Mouse (Mus musculus): ENCODE results near the gene H2-D1. TPM values are rescaled to one million over a fixed set of nuclear protein-coding genes. Genes with fewer than 3 reads are reported as not detected.

The H2-D1 gene
- polyA plus RNA-seq, 2 experiments, result 26.0 to 53.9 TPM

DNA sequence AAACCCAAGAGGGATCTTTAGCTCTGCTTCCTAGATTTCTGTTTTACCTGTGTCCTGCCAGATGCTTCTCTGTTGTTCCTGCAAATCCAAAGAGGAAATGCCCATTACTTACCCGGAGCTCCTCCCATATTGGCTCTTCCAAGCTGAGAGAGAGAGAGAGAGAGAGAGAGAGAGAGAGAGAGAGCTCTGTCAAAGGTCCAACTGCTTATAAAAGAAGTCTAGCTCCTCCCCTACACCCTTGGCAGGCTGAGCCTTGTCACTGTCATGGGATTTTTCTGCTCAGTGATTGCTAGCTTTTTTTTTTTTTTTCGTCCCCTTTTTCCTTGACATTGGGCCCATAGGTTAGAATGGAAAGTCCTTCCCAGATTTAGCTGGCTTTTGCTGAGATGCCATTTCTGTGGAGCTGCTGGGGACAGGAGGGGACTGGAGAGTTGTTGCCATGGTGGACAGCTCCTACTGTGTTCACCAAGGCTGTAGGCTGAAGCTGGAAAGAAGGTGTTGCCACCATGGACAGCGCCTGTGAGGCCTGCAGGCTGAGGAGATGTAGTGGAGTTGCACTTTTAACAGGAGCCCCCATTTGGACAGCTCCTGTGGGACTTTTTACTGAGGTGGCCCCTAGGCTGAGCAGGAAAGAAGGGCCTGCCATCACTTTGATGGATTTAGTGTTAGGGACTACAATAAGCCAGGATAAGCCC is 7.3 kb downstream of the H2-D1 start:
- Histone ChIP-seq H3K27me3 (ENCODE audit: control insufficient read depth, insufficient read depth, low read length) (no peaks in the 10 kb centered on the region), H3K4me3 (replicated peaks; ENCODE audit: low read length) (no peak overlapping the region), H3K36me3 (ENCODE audit: control insufficient read depth, insufficient read depth, low read length) (no peaks in the 10 kb centered on the region), H3K27ac (replicated peaks; ENCODE audit: low read depth, low read length) (no peak overlapping the region), H3K9me3 (ENCODE audit: control insufficient read depth, low read length) (no peaks in the 10 kb centered on the region), H3K4me2 (replicated peaks; ENCODE audit: low read depth, low read length, severe bottlenecking) (no peak overlapping the region), H3K9ac (ENCODE audit: low read depth, low read length, severe bottlenecking) (no peak overlapping the region), H3K4me1 (ENCODE audit: control insufficient read depth, insufficient read depth, low read length) (no peaks in the 10 kb centered on the region)
- WGBS, result 33% methylated on average over 3 of the region's 3 CpGs
- DNase-seq (ENCODE audit: low spot score) (peak; percentile 79), ATAC-seq (ENCODE audit: low FRiP score, low read depth) (no peak)
- TF ChIP-seq POLR2A (IDR thresholded peaks at IDR 0.05; ENCODE audit: borderline replicate concordance, extremely low read depth, insufficient read depth, insufficient read length), result no peak

DNA sequence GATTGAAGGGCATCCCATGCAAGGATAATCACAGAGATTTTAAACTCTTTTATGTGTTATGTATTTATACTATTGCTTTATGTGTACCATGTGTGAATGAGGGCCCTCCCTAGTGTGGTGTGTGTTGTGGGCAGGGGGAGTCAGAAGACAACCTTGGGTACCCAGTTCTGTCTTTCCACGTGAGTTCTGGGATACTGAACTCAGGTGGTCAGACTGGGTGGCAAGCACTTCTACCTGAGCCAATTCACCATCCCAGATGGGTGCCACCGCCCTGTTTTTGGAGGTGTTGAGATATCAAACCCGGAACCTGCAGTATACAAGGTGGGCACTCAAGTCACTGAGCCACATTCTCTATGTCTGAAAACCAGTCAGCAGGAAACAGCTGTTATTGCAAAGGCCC is 9.7 kb downstream of the H2-D1 start:
- WGBS, result 74% methylated on average over 3 of the region's 3 CpGs
- Histone ChIP-seq H3K4me2 (replicated peaks; ENCODE audit: low read depth, low read length, severe bottlenecking) (no peak overlapping the region), H3K9me3 (ENCODE audit: control insufficient read depth, low read length) (no peaks in the 10 kb centered on the region)

DNA sequence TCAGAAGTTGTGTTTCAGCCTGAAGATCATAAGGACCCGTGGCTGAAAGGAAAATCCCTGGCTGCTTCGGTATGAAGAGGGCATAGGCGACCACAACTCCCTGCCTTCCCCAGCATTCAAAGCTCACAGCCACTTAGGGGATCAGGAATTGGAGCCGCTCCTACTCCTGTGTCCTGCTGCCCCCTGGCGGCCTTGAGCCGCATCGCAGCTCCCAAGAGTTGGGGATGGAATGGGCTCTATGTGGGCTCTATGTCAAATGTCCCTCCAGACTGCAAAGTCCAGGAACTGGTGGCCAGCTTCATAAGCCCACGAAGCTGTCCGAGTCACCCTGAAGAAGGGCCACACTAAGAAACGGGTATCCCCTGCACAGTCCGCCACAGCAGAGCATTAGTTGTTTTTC is 12.2 kb downstream of the H2-D1 start:
- ATAC-seq (ENCODE audit: low FRiP score, low read depth), result no peak
- WGBS, result 6% methylated on average over 11 of the region's 11 CpGs
- peak; percentile 63 for DNase-seq (ENCODE audit: low spot score)
- TF ChIP-seq POLR2A (IDR thresholded peaks at IDR 0.05; ENCODE audit: borderline replicate concordance, extremely low read depth, insufficient read depth, insufficient read length), result no peak
- Histone ChIP-seq H3K4me3 (replicated peaks; ENCODE audit: low read length) (no peak overlapping the region), H3K27me3 (ENCODE audit: control insufficient read depth, insufficient read depth, low read length) (peaks cover 7% of the 10 kb centered on the region; the same call in 1 of the 2 replicates), H3K4me2 (replicated peaks; ENCODE audit: low read depth, low read length, severe bottlenecking) (no peak overlapping the region), H3K36me3 (ENCODE audit: control insufficient read depth, insufficient read depth, low read length) (no peaks in the 10 kb centered on the region), H3K27ac (replicated peaks; ENCODE audit: low read depth, low read length) (no peak overlapping the region), H3K4me1 (ENCODE audit: control insufficient read depth, insufficient read depth, low read length) (no peaks in the 10 kb centered on the region), H3K9ac (ENCODE audit: low read depth, low read length, severe bottlenecking) (no peak overlapping the region), H3K9me3 (ENCODE audit: control insufficient read depth, low read length) (no peaks in the 10 kb centered on the region)

More for the DNA sequence above, 9.7 kb downstream of the H2-D1 start:
- Histone ChIP-seq H3K9ac (ENCODE audit: low read depth, low read length, severe bottlenecking) (no peak overlapping the region), H3K27ac (replicated peaks; ENCODE audit: low read depth, low read length) (no peak overlapping the region), H3K4me1 (ENCODE audit: control insufficient read depth, insufficient read depth, low read length) (no peaks in the 10 kb centered on the region), H3K27me3 (ENCODE audit: control insufficient read depth, insufficient read depth, low read length) (peaks cover 7% of the 10 kb centered on the region; the same call in 1 of the 2 replicates), H3K36me3 (ENCODE audit: control insufficient read depth, insufficient read depth, low read length) (no peaks in the 10 kb centered on the region), H3K4me3 (replicated peaks; ENCODE audit: low read length) (no peak overlapping the region)
- DNase-seq (ENCODE audit: low spot score) (no peak), ATAC-seq (ENCODE audit: low FRiP score, low read depth) (no peak)
- no peak for TF ChIP-seq POLR2A (IDR thresholded peaks at IDR 0.05; ENCODE audit: borderline replicate concordance, extremely low read depth, insufficient read depth, insufficient read length)

DNA sequence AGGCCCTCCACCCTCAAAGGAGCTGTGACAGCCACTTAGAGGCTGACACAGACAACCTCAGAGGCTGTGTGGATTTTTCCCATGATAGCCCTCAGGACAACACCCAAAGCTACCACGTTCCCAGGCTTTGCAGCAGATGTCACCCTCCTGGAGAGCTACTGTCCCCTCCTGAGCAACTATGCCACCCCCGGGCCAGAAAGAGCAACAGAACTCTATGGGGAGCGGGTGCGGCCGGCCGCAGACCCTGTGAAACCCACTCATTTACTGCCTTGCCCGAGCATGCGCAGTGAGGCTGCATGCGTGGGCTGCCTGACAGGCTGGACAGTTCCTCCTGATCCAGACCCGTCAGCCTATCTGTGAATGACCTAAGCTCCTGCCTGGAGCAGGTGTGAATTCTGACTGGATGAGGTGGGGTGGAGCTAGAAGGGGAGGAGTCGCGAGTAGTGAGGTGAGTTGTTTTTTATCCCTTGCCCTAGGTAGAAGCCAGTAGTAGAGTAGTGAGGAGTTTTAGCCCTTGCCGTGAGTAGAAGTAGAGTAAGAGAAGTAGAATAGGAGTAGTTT is 13.9 kb downstream of the H2-D1 start:
- DNase-seq (ENCODE audit: low spot score) (no peak), ATAC-seq (ENCODE audit: low FRiP score, low read depth) (no peak)
- WGBS, result 12% methylated on average over 13 of the region's 13 CpGs
- H3K4me1 ChIP-seq (ENCODE audit: control insufficient read depth, insufficient read depth, low read length), result no peaks in the 10 kb centered on the region
- no peaks in the 10 kb centered on the region for H3K9me3 ChIP-seq (ENCODE audit: control insufficient read depth, low read length)
- no peak overlapping the region for H3K4me3 ChIP-seq (replicated peaks; ENCODE audit: low read length)
- H3K27me3 ChIP-seq (ENCODE audit: control insufficient read depth, insufficient read depth, low read length), result peaks cover 7% of the 10 kb centered on the region; the same call in 1 of the 2 replicates
- TF ChIP-seq POLR2A (IDR thresholded peaks at IDR 0.05; ENCODE audit: borderline replicate concordance, extremely low read depth, insufficient read depth, insufficient read length), result no peak
- H3K36me3 ChIP-seq (ENCODE audit: control insufficient read depth, insufficient read depth, low read length), result no peaks in the 10 kb centered on the region
- no peak overlapping the region for H3K27ac ChIP-seq (replicated peaks; ENCODE audit: low read depth, low read length)
- H3K4me2 ChIP-seq (replicated peaks; ENCODE audit: low read depth, low read length, severe bottlenecking), result no peak overlapping the region
- no peak overlapping the region for H3K9ac ChIP-seq (ENCODE audit: low read depth, low read length, severe bottlenecking)

DNA sequence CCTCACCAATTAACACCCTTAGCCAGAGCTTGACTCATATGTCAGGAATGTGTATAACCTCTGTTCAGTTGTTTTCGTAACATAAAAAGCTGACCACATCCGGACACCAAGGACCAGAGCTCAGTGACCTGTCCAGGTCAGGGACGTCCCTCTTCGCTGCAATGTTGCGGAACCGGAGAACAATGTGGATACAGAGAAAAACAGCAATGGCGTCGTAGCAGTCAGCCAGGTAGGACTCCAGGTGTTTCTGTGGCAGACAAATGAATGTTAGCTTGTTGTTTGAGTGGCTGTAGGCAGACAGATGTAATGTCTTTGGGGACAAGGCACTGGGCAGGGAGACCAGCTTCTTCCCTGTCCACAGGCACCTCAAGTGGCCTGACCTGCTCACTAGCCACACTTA is 15.5 kb downstream of the H2-D1 start:
- Histone ChIP-seq H3K4me1 (ENCODE audit: control insufficient read depth, insufficient read depth, low read length) (no peaks in the 10 kb centered on the region), H3K27me3 (ENCODE audit: control insufficient read depth, insufficient read depth, low read length) (peaks cover 7% of the 10 kb centered on the region; the same call in 1 of the 2 replicates), H3K4me2 (replicated peaks; ENCODE audit: low read depth, low read length, severe bottlenecking) (no peak overlapping the region), H3K36me3 (ENCODE audit: control insufficient read depth, insufficient read depth, low read length) (no peaks in the 10 kb centered on the region), H3K9me3 (ENCODE audit: control insufficient read depth, low read length) (no peaks in the 10 kb centered on the region), H3K9ac (ENCODE audit: low read depth, low read length, severe bottlenecking) (no peak overlapping the region), H3K4me3 (replicated peaks; ENCODE audit: low read length) (no peak overlapping the region), H3K27ac (replicated peaks; ENCODE audit: low read depth, low read length) (no peak overlapping the region)
- ATAC-seq (ENCODE audit: low FRiP score, low read depth) (no peak), DNase-seq (ENCODE audit: low spot score) (no peak)
- WGBS, result 86% methylated on average over 8 of the region's 8 CpGs
- TF ChIP-seq POLR2A (IDR thresholded peaks at IDR 0.05; ENCODE audit: borderline replicate concordance, extremely low read depth, insufficient read depth, insufficient read length), result no peak

Data from limb, embryonic 14.5 days (tissue).